Mouse (Mus musculus): ENCODE results near the gene Adora2a. TPM values are rescaled to one million over a fixed set of nuclear protein-coding genes. Genes with fewer than 3 reads are reported as not detected.

Adora2a gene
- polyA plus RNA-seq, 2 experiments = 1.7 to 1.9 TPM

GRCm38 (mm10) chr10:75323986-75324385 lies 7.3 kb downstream of the Adora2a start:
- Histone ChIP-seq H3K4me1 (replicated peaks; ENCODE audit: control insufficient read depth in 2 of 2, insufficient read depth in 2 of 2, low read length in 1 of 2) (peaks cover 0 to 10% of the 10 kb centered on the region in 2 experiments; a peak in 2 of 4 replicates), H3K4me3 (ENCODE audit: insufficient read depth in 1 of 2, low read depth in 2 of 2, low read length in 2 of 2) (no peak overlapping the region), H3K9ac (replicated peaks) (no peak overlapping the region), H3K9me3 (ENCODE audit: control insufficient read depth, low read length) (no peaks in the 10 kb centered on the region), H3K27ac (no peak overlapping the region), H3K4me2 (ENCODE audit: low read depth) (no peak overlapping the region), H3K36me3 (replicated peaks; ENCODE audit: control insufficient read depth, insufficient read depth, low read depth) (no peaks in the 10 kb centered on the region), H3K27me3 (ENCODE audit: control insufficient read depth, insufficient read depth, low read length) (no peaks in the 10 kb centered on the region)
- WGBS (ENCODE audit: insufficient replicate concordance) = 61% methylated on average over 8 of the region's 8 CpGs
- DNase-seq (ENCODE audit: low read depth in 3 of 3, low spot score in 3 of 3) = no peak
- no peak for TF ChIP-seq EP300 (IDR thresholded peaks at IDR 0.05; ENCODE audit: low read depth)
- no peak for ATAC-seq (ENCODE audit: insufficient read depth)

- H3K9me3 ChIP-seq (ENCODE audit: control insufficient read depth, low read length) = no peaks in the 10 kb centered on the region
- H3K4me1 ChIP-seq (replicated peaks; ENCODE audit: control insufficient read depth in 2 of 2, insufficient read depth in 2 of 2, low read length in 1 of 2) = peaks cover 0 to 10% of the 10 kb centered on the region in 2 experiments; a peak in 2 of 4 replicates
- DNase-seq (ENCODE audit: low read depth in 3 of 3, low spot score in 3 of 3) = no peak
- H3K27me3 ChIP-seq (ENCODE audit: control insufficient read depth, insufficient read depth, low read length) = no peaks in the 10 kb centered on the region
- H3K36me3 ChIP-seq (replicated peaks; ENCODE audit: control insufficient read depth, insufficient read depth, low read depth) = no peaks in the 10 kb centered on the region
- ATAC-seq (ENCODE audit: insufficient read depth) = no peak
- no peak overlapping the region for H3K27ac ChIP-seq
- no peak overlapping the region for H3K9ac ChIP-seq (replicated peaks)
- 29% methylated on average over 10 of the region's 10 CpGs for WGBS (ENCODE audit: insufficient replicate concordance)
- no peak overlapping the region for H3K4me3 ChIP-seq (ENCODE audit: insufficient read depth in 1 of 2, low read depth in 2 of 2, low read length in 2 of 2)
- TF ChIP-seq EP300 (IDR thresholded peaks at IDR 0.05; ENCODE audit: low read depth) (no peak), CTCF (IDR thresholded peaks at IDR 0.05; ENCODE audit: low read depth) (no peak)
- no peak overlapping the region for H3K4me2 ChIP-seq (ENCODE audit: low read depth)
Observed at GRCm38 (mm10) chr10:75324391-75324790, 7.7 kb downstream of the Adora2a start.

GRCm38 (mm10) chr10:75325821-75326220 lies 9.1 kb downstream of the Adora2a start:
- H3K27ac ChIP-seq = no peak overlapping the region
- no peak overlapping the region for H3K4me2 ChIP-seq (ENCODE audit: low read depth)
- H3K4me3 ChIP-seq (ENCODE audit: insufficient read depth in 1 of 2, low read depth in 2 of 2, low read length in 2 of 2) = no peak overlapping the region
- WGBS (ENCODE audit: insufficient replicate concordance) = 71% methylated on average over 23 of the region's 23 CpGs
- H3K27me3 ChIP-seq (ENCODE audit: control insufficient read depth, insufficient read depth, low read length) = no peaks in the 10 kb centered on the region
- no peak overlapping the region for H3K9ac ChIP-seq (replicated peaks)
- ATAC-seq (ENCODE audit: insufficient read depth) = no peak
- TF ChIP-seq EP300 (IDR thresholded peaks at IDR 0.05; ENCODE audit: low read depth) = no peak
- TF ChIP-seq CTCF (IDR thresholded peaks at IDR 0.05; ENCODE audit: low read depth) = no peak
- no peaks in the 10 kb centered on the region for H3K36me3 ChIP-seq (replicated peaks; ENCODE audit: control insufficient read depth, insufficient read depth, low read depth)
- H3K9me3 ChIP-seq (ENCODE audit: control insufficient read depth, low read length) = no peaks in the 10 kb centered on the region
- DNase-seq (ENCODE audit: low read depth in 3 of 3, low spot score in 3 of 3) = no peak
- H3K4me1 ChIP-seq (replicated peaks; ENCODE audit: control insufficient read depth in 2 of 2, insufficient read depth in 2 of 2, low read length in 1 of 2) = peaks cover 0 to 10% of the 10 kb centered on the region in 2 experiments; a peak in 2 of 4 replicates

- DNase-seq (ENCODE audit: low read depth in 3 of 3, low spot score in 3 of 3) (peak in 2 of 3 experiments; percentile 24 to 47), ATAC-seq (ENCODE audit: insufficient read depth) (peak; percentile 35; the same call in 1 of the 2 replicates)
- Histone ChIP-seq H3K4me2 (ENCODE audit: low read depth) (no peak overlapping the region), H3K4me3 (ENCODE audit: insufficient read depth in 1 of 2, low read depth in 2 of 2, low read length in 2 of 2) (no peak overlapping the region), H3K36me3 (replicated peaks; ENCODE audit: control insufficient read depth, insufficient read depth, low read depth) (no peaks in the 10 kb centered on the region), H3K27ac (no peak overlapping the region), H3K27me3 (ENCODE audit: control insufficient read depth, insufficient read depth, low read length) (no peaks in the 10 kb centered on the region), H3K9ac (replicated peaks) (no peak overlapping the region), H3K9me3 (ENCODE audit: control insufficient read depth, low read length) (no peaks in the 10 kb centered on the region), H3K4me1 (replicated peaks; ENCODE audit: control insufficient read depth in 2 of 2, insufficient read depth in 2 of 2, low read length in 1 of 2) (peaks cover 0 to 10% of the 10 kb centered on the region in 2 experiments; a peak in 2 of 4 replicates)
- TF ChIP-seq EP300 (IDR thresholded peaks at IDR 0.05; ENCODE audit: low read depth) (no peak), CTCF (IDR thresholded peaks at IDR 0.05; ENCODE audit: low read depth) (no peak)
- 25% methylated on average over 3 of the region's 3 CpGs for WGBS (ENCODE audit: insufficient replicate concordance)
Observed at GRCm38 (mm10) chr10:75326553-75326952, 9.9 kb downstream of the Adora2a start.

GRCm38 (mm10) chr10:75327081-75327480 lies 10.4 kb downstream of the Adora2a start:
- Histone ChIP-seq H3K4me2 (ENCODE audit: low read depth) (no peak overlapping the region), H3K9me3 (ENCODE audit: control insufficient read depth, low read length) (no peaks in the 10 kb centered on the region), H3K9ac (replicated peaks) (no peak overlapping the region), H3K27me3 (ENCODE audit: control insufficient read depth, insufficient read depth, low read length) (no peaks in the 10 kb centered on the region), H3K27ac (no peak overlapping the region), H3K4me1 (replicated peaks; ENCODE audit: control insufficient read depth in 2 of 2, insufficient read depth in 2 of 2, low read length in 1 of 2) (peaks cover 0 to 10% of the 10 kb centered on the region in 2 experiments; a peak in 2 of 4 replicates), H3K4me3 (ENCODE audit: insufficient read depth in 1 of 2, low read depth in 2 of 2, low read length in 2 of 2) (no peak overlapping the region), H3K36me3 (replicated peaks; ENCODE audit: control insufficient read depth, insufficient read depth, low read depth) (no peaks in the 10 kb centered on the region)
- DNase-seq (ENCODE audit: low read depth in 3 of 3, low spot score in 3 of 3) (no peak), ATAC-seq (ENCODE audit: insufficient read depth) (no peak)
- TF ChIP-seq CTCF (IDR thresholded peaks at IDR 0.05; ENCODE audit: low read depth) = no peak
- TF ChIP-seq EP300 (IDR thresholded peaks at IDR 0.05; ENCODE audit: low read depth) = no peak
- WGBS (ENCODE audit: insufficient replicate concordance) = 35% methylated on average over 11 of the region's 11 CpGs

Data from liver, embryonic 14.5 days (tissue).